Mouse (Mus musculus): Measurements from ENCODE around the gene Tcp10b. TPM values are rescaled to one million over a fixed set of nuclear protein-coding genes. Genes with fewer than 3 reads are reported as not detected.

The Tcp10b gene
- under 1 TPM in 1 of 2 experiments, not detected in 1; 0.64 TPM for polyA plus RNA-seq (2017; shearing (Covaris generic))

GRCm38 (mm10) chr17:13060804-13061203, at the start of gene Tcp10b:
Gene Tcp10b (plus strand): TSS chr17:13061104.

GRCm38 (mm10) chr17:13052124-13052813, 8.6 kb upstream of the Tcp10b start, which contains the start of gene Gpr31b:
Gene Gpr31b (minus strand): TSS chr17:13052296.

DNA sequence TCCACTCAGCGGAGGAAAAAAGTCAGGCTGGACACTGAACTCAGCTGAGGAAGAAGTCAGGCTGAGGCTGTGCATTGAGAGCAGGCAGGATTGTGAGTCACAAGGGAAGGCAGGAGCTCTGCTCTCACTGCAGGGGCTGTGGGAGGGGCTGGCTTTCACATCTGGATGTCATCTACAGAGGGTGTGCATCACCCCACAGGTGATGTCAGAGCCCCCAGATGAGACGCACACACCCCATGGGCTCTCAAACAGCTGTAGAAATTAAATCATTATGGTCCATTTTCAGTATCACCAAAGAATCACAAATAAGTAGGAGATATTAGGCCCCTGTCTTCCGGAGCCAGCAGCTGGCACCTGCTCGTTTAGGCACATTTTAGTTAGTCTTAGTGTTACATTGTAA, 70.8 kb downstream of the Tcp10b start, which contains the start of gene Unc93a:
Gene Unc93a, minus strand, starts transcription at position 101 of the 400 bp plus-strand sequence.

Other genes with a start within 250 kb of the Tcp10b start
- gene Mas1, start 193.0 kb upstream of the Tcp10b start, polyA plus RNA-seq (2017; shearing (Covaris generic)) = not detected
- gene Mrgprh, start 185.1 kb upstream of the Tcp10b start, polyA plus RNA-seq (2017; shearing (Covaris generic)) = not detected
- under 1 TPM; 0.67 to 0.85 TPM for gene Pnldc1, start 150.9 kb upstream of the Tcp10b start, polyA plus RNA-seq (2017; shearing (Covaris generic))
- gene Tcp1, start 145.4 kb upstream of the Tcp10b start, polyA plus RNA-seq (2017; shearing (Covaris generic)) = 100 to 1,000 TPM; 188 to 268 TPM
- gene Mrpl18, start 144.8 kb upstream of the Tcp10b start, polyA plus RNA-seq (2017; shearing (Covaris generic)) = 100 to 1,000 TPM; 145 to 152 TPM
- gene Acat3, start 120.5 kb upstream of the Tcp10b start, polyA plus RNA-seq (2017; shearing (Covaris generic)) = 1 to 10 TPM in 1 of 2 experiments, under 1 TPM in 1; 0.35 to 4.4 TPM
- gene Acat2, start 100.4 kb upstream of the Tcp10b start, polyA plus RNA-seq (2017; shearing (Covaris generic)) = 10 to 100 TPM; 33.7 to 49.3 TPM
- gene Wtap, start 66.9 kb upstream of the Tcp10b start, polyA plus RNA-seq (2017; shearing (Covaris generic)) = 10 to 100 TPM; 87.4 to 88.3 TPM
- gene Sod2, start 54.3 kb upstream of the Tcp10b start, polyA plus RNA-seq (2017; shearing (Covaris generic)) = 100 to 1,000 TPM; 107 to 120 TPM
- gene Gpr31b, start 8.8 kb upstream of the Tcp10b start, polyA plus RNA-seq (2017; shearing (Covaris generic)) = not detected
- gene Unc93a, start 70.7 kb downstream of the Tcp10b start, polyA plus RNA-seq (2017; shearing (Covaris generic)) = under 1 TPM in 1 of 2 experiments, not detected in 1; 0.09 TPM
- under 1 TPM in 1 of 2 experiments, not detected in 1; 0.39 TPM for gene Smok2a, start 160.1 kb downstream of the Tcp10b start, polyA plus RNA-seq (2017; shearing (Covaris generic))
- 1 to 10 TPM in 1 of 2 experiments, not detected in 1; 1.2 TPM for gene Smok2b, start 169.2 kb downstream of the Tcp10b start, polyA plus RNA-seq (2017; shearing (Covaris generic))